Mouse (Mus musculus) adrenal gland, postnatal 4 days (tissue): Measurements from ENCODE around the gene Stat5b. TPM values are rescaled to one million over a fixed set of nuclear protein-coding genes. Genes with fewer than 3 reads are reported as not detected.

Experiments
- DNase-seq, 2 experiments: peaks; one replicate each; pipeline ENCODE4 v3.0.0; 2021 to 2022; ENCODE audit warnings: low spot score in 2 of 2, mixed read lengths in 2 of 2
- total RNA-seq, 2 experiments: library from RNA; stranded (reverse); gene quantifications; 2 replicates each; pipeline ENCODE4 v1.2.3; 2021

The Stat5b gene
- total RNA-seq, 2 experiments from 2014 or later: 68.2 to 68.7 TPM

- no peak for DNase-seq
Measured at GRCm38 (mm10) chr11:100870256-100870967, 19.9 kb upstream of the Stat5b start.

GRCm38 (mm10) chr11:100865618-100866017 is 15.1 kb upstream of the Stat5b start:
- no peak for DNase-seq

GRCm38 (mm10) chr11:100863141-100863540 is 12.6 kb upstream of the Stat5b start:
- DNase-seq: no peak

- no peak for DNase-seq
Measured at GRCm38 (mm10) chr11:100861836-100862235, 11.3 kb upstream of the Stat5b start.

GRCm38 (mm10) chr11:100861335-100861734 is 10.8 kb upstream of the Stat5b start:
- no peak for DNase-seq

- peak; percentile 68 to 77 for DNase-seq
Measured at GRCm38 (mm10) chr11:100860198-100861048, 9.9 kb upstream of the Stat5b start.

GRCm38 (mm10) chr11:100859579-100860075 is 9.1 kb upstream of the Stat5b start:
- no peak for DNase-seq

GRCm38 (mm10) chr11:100858935-100859578 is 8.5 kb upstream of the Stat5b start, which contains the start of gene Stat5a:
Gene Stat5a (plus strand): TSS chr11:100859351.
- DNase-seq: peak; percentile 44 to 67

- DNase-seq: no peak
Measured at GRCm38 (mm10) chr11:100857960-100858359, 7.4 kb upstream of the Stat5b start.

GRCm38 (mm10) chr11:100855178-100855577 is 4.7 kb upstream of the Stat5b start:
- DNase-seq: no peak

- DNase-seq: no peak
Measured at GRCm38 (mm10) chr11:100854268-100854667, 3.7 kb upstream of the Stat5b start.

- DNase-seq: no peak
Measured at GRCm38 (mm10) chr11:100853018-100853417, 2.5 kb upstream of the Stat5b start.

GRCm38 (mm10) chr11:100852088-100852487 is 1.6 kb upstream of the Stat5b start:
- DNase-seq: no peak

GRCm38 (mm10) chr11:100850778-100851528 is 429 bp upstream of the Stat5b start:
- peak; percentile 33 to 66 for DNase-seq

GRCm38 (mm10) chr11:100849456-100850037 is 977 bp downstream of the Stat5b start:
- no peak for DNase-seq

GRCm38 (mm10) chr11:100848789-100849379 is 1.6 kb downstream of the Stat5b start:
- no peak for DNase-seq

- no peak for DNase-seq
Measured at GRCm38 (mm10) chr11:100848080-100848479, 2.4 kb downstream of the Stat5b start.

GRCm38 (mm10) chr11:100847572-100847971 is 3.0 kb downstream of the Stat5b start:
- no peak for DNase-seq

GRCm38 (mm10) chr11:100845793-100846192 is 4.7 kb downstream of the Stat5b start:
- DNase-seq: no peak

- no peak for DNase-seq
Measured at GRCm38 (mm10) chr11:100844121-100844520, 6.4 kb downstream of the Stat5b start.
